Mouse (Mus musculus) Patski (cell line): ENCODE results near the gene Rnf19b. TPM values are rescaled to one million over a fixed set of nuclear protein-coding genes. Genes with fewer than 3 reads are reported as not detected.

Experiments used
- ATAC-seq: fragments of 100-300 bp; one replicate; pipeline ENCODE4 v1.8.0; 2021
- CTCF ChIA-PET: fragments of 350-600 bp; sonication (Branson Sonifier 250); formaldehyde crosslinking; loops from one replicate; lab custom pipeline; 2022; ENCODE audit warnings: inconsistent platforms; lab: Charles Lee
- POLR2A ChIA-PET: fragments of 350-600 bp; sonication (Branson Sonifier 250); formaldehyde crosslinking; loops from one replicate; lab custom pipeline; 2022; ENCODE audit warnings: antibody characterized with exemption, inconsistent platforms; lab: Charles Lee
- DNase-seq: peaks from one replicate; pipeline ENCODE4 v3.0.0-alpha.2; 2011; ENCODE audit warnings: low read depth, low spot score
- H3K27me3 ChIP-seq: fragments of 371-371 bp; one replicate; pipeline ENCODE4 v1.5.1; 2021
- CTCF ChIP-seq: fragments of 100-300 bp; IDR thresholded peaks from one replicate; pipeline ENCODE4 v1.5.1; 2021
- in situ Hi-C: fragments of 300-500 bp; cut with MboI; formaldehyde crosslinking; loops from 3 replicates; pipeline ENCODE4 v1.11.1; 2018; ENCODE audit warnings: low pct_unique_long_range_greater_than_20kb, mixed read lengths
- polyA plus RNA-seq: library from polyadenylated mRNA; unstranded; gene quantifications from one replicate; pipeline ENCODE4 v1.2.3, GENCODE M21; 2021

The Rnf19b gene
- polyA plus RNA-seq, 1 experiment from 2014 or later, result 31.4 TPM

DNA sequence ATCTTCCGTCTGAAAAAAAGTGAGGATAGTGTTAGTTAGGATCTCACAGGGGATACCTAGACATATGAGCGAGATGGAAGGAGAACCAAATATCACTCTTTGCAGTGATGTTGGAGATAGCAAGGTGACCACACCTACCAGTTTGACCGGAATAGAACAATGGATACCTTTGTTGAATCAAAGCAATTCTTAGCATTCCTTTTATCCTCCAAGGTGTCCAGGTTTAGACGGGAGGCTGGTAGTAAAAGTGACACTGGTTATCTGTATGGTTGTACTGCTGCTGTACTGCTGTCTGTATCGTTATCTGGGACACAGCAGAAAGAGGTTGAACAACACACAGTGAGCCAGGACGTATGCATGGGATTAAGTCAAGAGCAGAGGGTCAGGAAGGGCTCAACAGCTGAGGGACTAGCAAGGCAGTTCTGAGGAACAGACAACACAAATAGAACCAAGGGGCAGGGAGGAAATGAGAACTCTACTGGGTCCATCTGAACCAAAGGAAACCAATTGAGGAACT is 7.1 kb upstream of the Rnf19b start:
- ChIA-PET POLR2A (interaction anchor here (0.6 kb wide), 1 partner anchor 254 kb away, joined by 3 read pairs; no protein-coding TSS in a partner anchor), CTCF (no interaction called here)
- ATAC-seq (no peak), DNase-seq (no peak)
- in situ Hi-C loops, result no loop called here
- peaks cover 2% of the 10 kb centered on the region for H3K27me3 ChIP-seq
- no peak for TF ChIP-seq CTCF

DNA sequence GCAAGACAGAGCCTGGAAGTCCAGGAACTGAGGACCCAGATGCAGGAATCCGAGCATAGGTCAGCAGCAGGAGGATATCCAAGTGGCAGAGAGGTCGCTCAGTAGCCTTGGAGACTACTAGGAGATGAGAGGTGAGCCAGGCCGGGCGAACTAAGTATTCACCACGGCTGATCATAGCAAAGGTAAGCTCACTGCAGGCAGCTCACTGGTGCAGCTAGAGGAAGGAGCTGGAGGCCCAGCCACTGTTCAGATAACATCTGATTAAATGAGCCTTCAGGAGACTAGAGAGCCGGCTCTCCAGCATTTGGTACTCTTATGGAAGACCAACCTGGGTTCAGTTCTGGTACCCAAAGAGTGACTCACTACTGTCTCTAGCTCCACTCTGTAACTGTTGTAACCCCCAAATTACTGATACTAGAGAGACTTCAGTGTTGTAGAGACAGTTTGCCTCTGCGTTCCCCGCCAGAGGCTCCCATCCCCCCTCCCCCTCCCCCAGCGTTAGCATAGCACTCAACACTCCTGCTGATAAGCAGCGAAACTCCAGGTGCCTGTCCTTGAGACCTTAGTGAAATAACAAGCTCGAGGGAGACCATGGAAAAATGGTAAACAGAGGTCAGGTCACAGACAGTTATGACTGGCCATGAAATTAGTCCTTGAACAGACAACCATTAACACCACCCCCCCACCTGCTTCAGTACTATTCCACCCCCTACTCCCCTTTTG is 6.4 kb upstream of the Rnf19b start:
- in situ Hi-C loops, result no loop called here
- POLR2A ChIA-PET, result no interaction called here
- DNase-seq (no peak), ATAC-seq (no peak)
- CTCF ChIA-PET, result no interaction called here
- peaks cover 2% of the 10 kb centered on the region for H3K27me3 ChIP-seq
- TF ChIP-seq CTCF, result no peak

DNA sequence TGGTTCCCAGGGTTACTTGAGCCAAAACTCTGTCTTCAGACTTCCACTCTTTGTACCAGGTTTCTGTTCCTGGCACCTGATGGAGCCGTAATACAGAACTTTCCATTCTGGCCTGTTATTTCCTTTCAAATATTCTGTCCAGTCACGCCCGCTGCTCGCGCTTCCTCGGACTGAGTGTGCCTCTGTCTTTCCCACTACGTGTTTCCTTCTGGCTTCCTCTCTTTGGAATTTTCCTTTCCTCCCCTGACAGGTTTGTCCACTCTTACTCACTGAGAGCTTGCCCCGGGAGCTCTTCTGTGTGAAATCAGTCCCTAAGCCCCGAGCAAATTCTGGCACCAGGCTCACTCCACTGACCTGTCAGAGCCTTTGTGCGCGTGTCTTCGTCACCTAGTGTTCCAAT is 3.3 kb upstream of the Rnf19b start:
- in situ Hi-C loops, result loop anchor here (5.0 kb wide), 1 partner anchor 52 kb away; no protein-coding TSS in a partner anchor
- ChIA-PET POLR2A (no interaction called here), CTCF (interaction anchor here (0.8 kb wide), 2 partner anchors 22 to 84 kb away, joined by 3 read pairs; no protein-coding TSS in a partner anchor)
- peaks cover under 1% of the 10 kb centered on the region for H3K27me3 ChIP-seq
- ATAC-seq (no peak), DNase-seq (no peak)
- TF ChIP-seq CTCF, result no peak

DNA sequence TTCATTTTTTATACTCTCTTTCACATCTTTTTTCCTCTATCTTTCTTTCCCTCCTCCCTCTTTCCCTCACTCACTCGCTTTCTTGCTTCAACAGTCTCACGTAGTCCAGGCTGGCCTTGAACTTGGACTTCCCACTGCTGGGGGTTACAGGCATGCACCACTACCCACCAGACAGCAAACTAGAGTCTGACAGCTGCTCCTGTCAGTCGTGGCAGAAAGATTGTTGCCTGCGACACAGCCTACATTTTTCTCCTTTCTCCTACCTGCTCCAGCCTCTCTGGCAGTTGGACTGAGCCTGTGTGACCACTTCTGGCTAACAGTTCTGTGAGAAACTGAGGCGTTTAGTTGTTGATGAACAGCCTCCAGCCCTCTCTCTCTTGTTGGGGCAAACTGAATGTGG is 2.5 kb upstream of the Rnf19b start:
- DNase-seq, result no peak
- POLR2A ChIA-PET, result no interaction called here
- in situ Hi-C loops, result loop anchor here (5.0 kb wide), 1 partner anchor 53 kb away; no protein-coding TSS in a partner anchor

DNA sequence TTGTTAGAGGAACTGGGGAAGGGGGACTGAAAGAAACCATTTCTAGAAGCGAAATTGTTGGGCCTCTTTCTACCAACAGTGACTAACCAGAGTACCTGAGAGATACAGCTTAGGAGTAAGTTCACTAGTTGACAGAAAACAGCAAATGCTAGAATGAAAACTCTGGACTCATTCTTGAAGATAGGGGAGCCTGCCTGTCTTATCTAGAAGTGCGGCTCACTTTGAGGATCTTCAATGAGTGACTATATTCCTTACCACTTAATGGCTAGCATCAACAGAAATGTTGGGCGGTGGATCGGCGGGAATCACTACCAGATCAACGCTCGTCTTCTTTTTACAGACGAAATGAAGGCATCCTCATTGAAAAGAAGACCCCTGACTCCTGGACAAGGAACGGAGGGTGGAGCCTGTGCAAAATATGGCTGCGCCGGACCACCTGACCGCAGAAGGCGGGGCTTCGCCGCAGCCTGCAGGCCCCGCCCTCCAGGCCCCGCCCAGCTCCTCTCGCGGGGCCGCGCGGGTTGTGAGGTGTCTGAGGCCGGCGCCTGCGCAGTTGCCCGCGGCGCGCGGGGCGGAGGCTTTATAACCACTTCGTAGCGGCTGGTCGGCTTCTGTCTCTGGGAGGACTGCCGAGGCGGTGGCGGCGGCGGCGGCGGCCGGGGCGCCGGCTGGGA is 401 bp upstream of the Rnf19b start:
- TF ChIP-seq CTCF, result no peak
- no peaks in the 10 kb centered on the region for H3K27me3 ChIP-seq
- DNase-seq (no peak), ATAC-seq (peak; percentile 74)
- ChIA-PET POLR2A (interaction anchor here (0.6 to 1.4 kb wide), 6 partner anchors 9 to 1022 kb away, joined by 3 to 6 read pairs (median 4); partner anchors contain the start of gene Ak2), CTCF (no interaction called here)
- in situ Hi-C loops, result loop anchor here (5.0 kb wide), 1 partner anchor 55 kb away; no protein-coding TSS in a partner anchor

More for the DNA sequence above, 2.5 kb upstream of the Rnf19b start:
- CTCF ChIA-PET, result no interaction called here
- no peak for TF ChIP-seq CTCF
- no peak for ATAC-seq
- no peaks in the 10 kb centered on the region for H3K27me3 ChIP-seq

DNA sequence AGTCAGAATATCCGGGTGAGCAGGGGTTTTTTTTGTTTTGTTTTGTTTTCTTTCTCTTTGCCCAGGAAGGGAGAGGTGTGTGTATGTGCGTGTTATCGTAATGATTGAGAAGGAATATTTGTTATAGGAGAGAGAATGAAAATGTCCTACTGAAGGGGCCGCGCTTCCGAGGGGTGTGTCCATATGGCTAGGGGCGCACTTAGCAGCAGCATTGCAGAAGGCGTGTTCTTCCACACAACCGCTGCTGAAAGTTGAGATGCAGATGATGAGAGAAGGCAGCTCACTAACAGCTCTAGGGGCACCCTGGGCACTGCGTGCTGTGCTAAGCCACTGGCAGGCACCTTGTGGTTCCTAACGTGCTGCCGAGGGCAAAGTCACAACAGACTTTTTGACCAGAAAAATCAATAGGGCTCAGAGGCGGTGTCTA is 1.1 kb downstream of the Rnf19b start:
- POLR2A ChIA-PET, result interaction anchor here (0.8 to 1.4 kb wide), 5 partner anchors 8 to 67 kb away, joined by 4 to 5 read pairs (median 4); partner anchors contain the start of gene Ak2
- peak; percentile 42 for ATAC-seq
- CTCF ChIA-PET, result no interaction called here

DNA sequence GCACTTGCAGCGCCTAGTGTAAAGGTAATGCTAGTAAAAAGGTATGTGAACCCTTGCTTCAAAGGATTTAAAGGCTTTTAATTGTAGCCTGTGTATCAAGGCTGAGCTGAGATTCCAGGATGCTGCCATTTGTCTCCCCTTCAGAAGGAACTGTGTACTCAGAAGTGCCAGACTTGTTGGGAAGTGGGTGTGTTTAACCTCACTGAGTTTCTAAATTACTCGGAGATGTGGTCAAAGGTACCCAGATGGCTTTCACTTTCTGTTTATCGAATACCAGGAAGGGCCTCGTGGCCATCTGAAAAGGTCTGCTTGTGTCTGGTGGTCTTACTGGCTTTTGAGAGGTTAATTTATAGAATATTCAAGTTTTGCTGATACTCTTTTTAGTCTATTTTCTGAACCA is 1.9 kb downstream of the Rnf19b start:
- CTCF ChIA-PET, result no interaction called here
- TF ChIP-seq CTCF, result no peak
- H3K27me3 ChIP-seq, result no peaks in the 10 kb centered on the region
- DNase-seq, result no peak
- in situ Hi-C loops, result loop anchor here (5.0 kb wide), 1 partner anchor 58 kb away; no protein-coding TSS in a partner anchor
- POLR2A ChIA-PET, result no interaction called here
- no peak for ATAC-seq

More for the DNA sequence above, 1.1 kb downstream of the Rnf19b start:
- in situ Hi-C loops, result loop anchor here (5.0 kb wide), 1 partner anchor 57 kb away; no protein-coding TSS in a partner anchor
- no peak for DNase-seq
- TF ChIP-seq CTCF, result no peak
- no peaks in the 10 kb centered on the region for H3K27me3 ChIP-seq

DNA sequence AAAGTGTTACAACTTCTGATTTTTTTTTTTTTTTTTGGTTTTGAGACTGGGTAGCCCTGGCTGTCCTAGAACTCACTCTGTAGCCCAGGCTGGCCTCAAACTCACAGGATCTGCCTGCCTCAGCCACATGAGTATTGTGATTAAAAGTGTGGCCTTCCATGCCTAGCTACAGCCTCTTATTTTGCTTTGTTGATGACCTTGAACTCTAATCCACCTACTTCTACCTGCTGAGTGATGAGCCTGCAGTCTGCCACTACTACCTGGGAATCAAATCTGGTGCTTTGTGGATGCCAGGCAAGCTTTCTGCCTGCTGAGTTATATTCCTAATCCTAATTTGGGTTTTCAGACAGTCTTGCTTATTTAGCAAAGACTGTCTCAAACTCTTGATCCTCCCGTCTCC is 3.4 kb downstream of the Rnf19b start:
- no peak for DNase-seq

DNA sequence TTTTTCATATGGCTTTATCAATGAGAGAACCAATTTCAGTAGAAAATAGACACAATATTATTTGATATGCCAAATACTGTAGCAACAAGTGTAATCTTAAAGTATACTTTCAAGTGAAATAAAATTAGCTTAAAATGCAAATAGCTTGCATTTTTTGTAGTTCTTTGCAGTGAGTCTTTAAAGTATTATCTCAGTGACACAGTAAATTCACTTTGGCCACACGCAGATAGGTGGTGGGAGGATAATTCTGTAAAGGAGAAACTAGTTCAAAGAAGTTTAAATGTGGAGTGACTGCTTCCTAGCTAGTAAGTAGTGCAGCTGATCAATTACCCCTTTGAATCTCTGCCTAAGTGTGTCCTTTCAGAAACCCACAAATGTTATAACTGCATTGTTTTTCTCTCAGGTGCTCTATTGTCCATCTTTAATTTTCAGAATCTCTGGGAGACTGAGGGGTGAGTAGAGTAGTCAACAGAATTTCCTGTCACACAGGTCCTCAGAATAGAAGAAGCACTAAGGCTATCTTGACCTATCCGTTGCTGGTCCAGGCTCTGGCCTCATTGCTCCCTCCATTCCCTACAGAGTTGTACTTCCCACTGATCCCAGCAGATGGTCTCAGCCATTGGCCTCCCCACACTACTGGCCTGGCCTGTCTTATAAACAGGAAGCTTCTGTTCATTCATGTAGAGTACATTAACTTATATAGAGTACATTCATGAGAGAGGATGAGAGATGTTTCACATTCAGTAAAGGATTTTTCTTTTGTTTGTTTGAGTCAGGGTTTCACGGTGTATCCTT is 4.4 kb downstream of the Rnf19b start:
- in situ Hi-C loops, result no loop called here
- ChIA-PET POLR2A (interaction anchor here (1.0 kb wide), 1 partner anchor 92 kb away, joined by 3 read pairs; no protein-coding TSS in a partner anchor), CTCF (interaction anchor here (0.6 to 1.3 kb wide), 3 partner anchors 19 to 91 kb away, joined by 3 to 4 read pairs (median 3); no protein-coding TSS in a partner anchor)
- no peak for TF ChIP-seq CTCF
- DNase-seq, result no peak
- H3K27me3 ChIP-seq, result no peaks in the 10 kb centered on the region
- ATAC-seq, result no peak

More for the DNA sequence above, 3.4 kb downstream of the Rnf19b start:
- POLR2A ChIA-PET, result no interaction called here
- H3K27me3 ChIP-seq, result no peaks in the 10 kb centered on the region
- TF ChIP-seq CTCF, result no peak
- CTCF ChIA-PET, result no interaction called here
- in situ Hi-C loops, result no loop called here
- ATAC-seq, result no peak

DNA sequence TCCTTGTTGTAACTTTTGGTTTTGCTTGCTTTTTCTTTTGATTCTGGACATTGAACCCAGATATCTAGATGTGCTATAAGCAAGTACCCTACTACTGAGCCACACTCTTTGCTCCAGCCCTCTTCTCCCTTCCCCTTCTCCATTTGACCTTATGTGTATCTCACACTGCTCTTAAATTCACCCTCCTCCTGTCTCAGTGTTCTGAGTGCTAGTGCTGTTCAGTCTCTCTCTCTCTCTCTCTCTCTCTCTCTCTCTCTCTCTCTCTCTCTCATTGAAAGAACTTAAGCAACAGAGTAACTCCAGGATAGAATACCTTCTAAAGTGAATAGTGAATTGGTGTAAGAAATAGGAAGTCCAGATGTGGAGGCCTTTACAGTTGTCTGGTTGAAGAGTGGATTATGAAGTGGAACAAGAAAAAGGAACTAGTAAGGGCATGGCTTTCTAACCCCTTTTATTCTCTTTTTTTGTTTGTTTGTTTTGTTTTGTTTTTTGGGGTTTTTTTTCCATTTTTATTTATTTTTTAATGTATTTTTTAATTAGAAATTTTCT is 7.7 kb downstream of the Rnf19b start:
- no peak for ATAC-seq
- DNase-seq, result no peak
- no peaks in the 10 kb centered on the region for H3K27me3 ChIP-seq
- no peak for TF ChIP-seq CTCF
- in situ Hi-C loops, result no loop called here
- ChIA-PET POLR2A (no interaction called here), CTCF (no interaction called here)
